Mouse (Mus musculus) stomach, embryonic 16.5 days (tissue): ENCODE measurements around the gene Vegfc. TPM values are rescaled to one million over a fixed set of nuclear protein-coding genes. Genes with fewer than 3 reads are reported as not detected.

Source experiments
- ATAC-seq: fragments of 200-750 bp; cut with Nextera tagmentation; 2 replicates; pipeline ENCODE4 v1.8.0; 2017; ENCODE audit warnings: moderate number of reproducible peaks, moderate TSS enrichment; ENCODE audit not compliant: insufficient read depth, low FRiP score
- H3K27ac ChIP-seq: fragments of 300-500 bp; sonication (generic); 2 replicates; pipeline ENCODE4 v1.5.1; 2014; ENCODE audit warnings: low read length
- H3K27me3 ChIP-seq: fragments of 300-500 bp; sonication (generic); 2 replicates; pipeline ENCODE4 v1.6.1; 2014; ENCODE audit warnings: low read length, control low read depth, mixed read lengths; ENCODE audit not compliant: control insufficient read depth, insufficient read depth
- H3K36me3 ChIP-seq: fragments of 300-500 bp; sonication (generic); 2 replicates; pipeline ENCODE4 v1.6.1; 2014; ENCODE audit warnings: low read length; ENCODE audit not compliant: control insufficient read depth, insufficient read depth
- H3K4me1 ChIP-seq: fragments of 300-500 bp; sonication (generic); 2 replicates; pipeline ENCODE4 v1.6.1; 2014; ENCODE audit warnings: low read length, control low read depth, mixed read lengths; ENCODE audit not compliant: control insufficient read depth, insufficient read depth
- H3K4me2 ChIP-seq: fragments of 300-500 bp; sonication (generic); 2 replicates; pipeline ENCODE4 v1.6.1; 2014; ENCODE audit warnings: low read depth, low read length, mixed read lengths
- H3K4me3 ChIP-seq: fragments of 300-500 bp; sonication (generic); replicated peaks from 2 replicates; pipeline ENCODE4 v1.5.1; 2014; ENCODE audit warnings: mild to moderate bottlenecking, low read length
- H3K9ac ChIP-seq: fragments of 300-500 bp; sonication (generic); 2 replicates; pipeline ENCODE4 v1.6.1; 2014; ENCODE audit warnings: low read length
- H3K9me3 ChIP-seq: fragments of 300-500 bp; sonication (generic); replicated peaks from 2 replicates; pipeline ENCODE4 v1.6.1; 2016; ENCODE audit warnings: low read length, control low read depth; ENCODE audit not compliant: control insufficient read depth
- WGBS: fragments of 180-500 bp; shearing (Covaris S2); extraction: QIAGEN DNeasy Blood & Tissue Kit; methylation state at CpG from one replicate; pipeline ENCODE4 v1.1.7; 2014; 5-methylcytosine and 5-hydroxymethylcytosine counted together
- polyA plus RNA-seq: library from polyadenylated mRNA; unstranded; fragments of >200 nt; fragmentation: Nextera tagmentation; extraction: Ambion mirVana; gene quantifications from 2 replicates; pipeline ENCODE4 v1.2.1, GENCODE M21; 2015

The Vegfc gene
- 3.6 and 4.9 TPM in 2 replicates for polyA plus RNA-seq

- Histone ChIP-seq H3K36me3 (no peaks in the 10 kb centered on the region), H3K4me3 (peak within 1 kb of the TSS; percentile 59), H3K4me2 (peak within 1 kb of the TSS; percentile 77), H3K27me3 (no peaks in the 10 kb centered on the region), H3K4me1 (peaks cover 5% of the 10 kb centered on the region; the same call in 1 of the 2 replicates), H3K9ac (peak within 1 kb of the TSS; percentile 80), H3K9me3 (no peaks in the 10 kb centered on the region), H3K27ac (peak within 1 kb of the TSS; percentile 80)
- WGBS = 0% methylated on average over 62 of the region's 79 CpGs
- peak; percentile 73 for ATAC-seq
These were observed at the start of gene Vegfc for GRCm38 (mm10) chr8:54077271-54078120. Gene Vegfc (plus strand): TSS chr8:54077606.

- Histone ChIP-seq H3K36me3 (no peaks in the 10 kb centered on the region), H3K4me3 (no peak overlapping the region), H3K4me1 (no peaks in the 10 kb centered on the region), H3K9ac (no peak overlapping the region), H3K4me2 (no peak overlapping the region), H3K27ac (no peak overlapping the region), H3K9me3 (no peaks in the 10 kb centered on the region), H3K27me3 (no peaks in the 10 kb centered on the region)
- no peak for ATAC-seq
- 75% methylated on average over 1 of the region's 1 CpGs for WGBS
These were observed 42.8 kb upstream of the Vegfc start for GRCm38 (mm10) chr8:54034584-54034983.

GRCm38 (mm10) chr8:54042601-54043000, 34.8 kb upstream of the Vegfc start:
- no peak overlapping the region for H3K9ac ChIP-seq
- H3K9me3 ChIP-seq = no peaks in the 10 kb centered on the region
- H3K4me3 ChIP-seq = no peak overlapping the region
- no peak overlapping the region for H3K4me2 ChIP-seq
- no peak for ATAC-seq
- 38% methylated on average over 1 of the region's 1 CpGs for WGBS
- H3K4me1 ChIP-seq = no peaks in the 10 kb centered on the region
- H3K27me3 ChIP-seq = no peaks in the 10 kb centered on the region
- no peaks in the 10 kb centered on the region for H3K36me3 ChIP-seq
- no peak overlapping the region for H3K27ac ChIP-seq

- Histone ChIP-seq H3K9me3 (no peaks in the 10 kb centered on the region), H3K4me1 (no peaks in the 10 kb centered on the region), H3K27ac (no peak overlapping the region), H3K9ac (no peak overlapping the region), H3K36me3 (no peaks in the 10 kb centered on the region), H3K4me2 (no peak overlapping the region), H3K4me3 (no peak overlapping the region), H3K27me3 (no peaks in the 10 kb centered on the region)
- WGBS = 86% methylated on average over 1 of the region's 1 CpGs
- ATAC-seq = no peak
These were observed 33.9 kb upstream of the Vegfc start for GRCm38 (mm10) chr8:54043468-54043867.

- Histone ChIP-seq H3K4me1 (no peaks in the 10 kb centered on the region), H3K4me3 (no peak overlapping the region), H3K27ac (no peak overlapping the region), H3K27me3 (no peaks in the 10 kb centered on the region), H3K9ac (no peak overlapping the region), H3K4me2 (no peak overlapping the region), H3K9me3 (no peaks in the 10 kb centered on the region), H3K36me3 (no peaks in the 10 kb centered on the region)
- WGBS = 35% methylated on average over 1 of the region's 1 CpGs
- ATAC-seq = no peak
These were observed 24.2 kb upstream of the Vegfc start for GRCm38 (mm10) chr8:54053210-54053609.

- Histone ChIP-seq H3K4me2 (no peak overlapping the region), H3K27me3 (no peaks in the 10 kb centered on the region), H3K9me3 (no peaks in the 10 kb centered on the region), H3K4me1 (no peaks in the 10 kb centered on the region), H3K36me3 (no peaks in the 10 kb centered on the region), H3K27ac (no peak overlapping the region), H3K9ac (no peak overlapping the region), H3K4me3 (no peak overlapping the region)
- no peak for ATAC-seq
- WGBS = 32% methylated on average over 4 of the region's 4 CpGs
These were observed 11.9 kb upstream of the Vegfc start for GRCm38 (mm10) chr8:54065492-54065891.

- H3K9me3 ChIP-seq = no peaks in the 10 kb centered on the region
- WGBS = 70% methylated on average over 1 of the region's 1 CpGs
- H3K9ac ChIP-seq = no peak overlapping the region
- H3K36me3 ChIP-seq = no peaks in the 10 kb centered on the region
- H3K4me3 ChIP-seq = peak overlapping the region; percentile 59
- ATAC-seq = no peak
- peaks cover 5% of the 10 kb centered on the region; the same call in 1 of the 2 replicates for H3K4me1 ChIP-seq
- H3K4me2 ChIP-seq = peak overlapping the region; percentile 77
- no peak overlapping the region for H3K27ac ChIP-seq
- H3K27me3 ChIP-seq = no peaks in the 10 kb centered on the region
These were observed 1.1 kb upstream of the Vegfc start for GRCm38 (mm10) chr8:54076301-54076700.

- H3K9me3 ChIP-seq = no peaks in the 10 kb centered on the region
- peaks cover 5% of the 10 kb centered on the region; the same call in 1 of the 2 replicates for H3K4me1 ChIP-seq
- H3K27me3 ChIP-seq = no peaks in the 10 kb centered on the region
- no peaks in the 10 kb centered on the region for H3K36me3 ChIP-seq
- ATAC-seq = peak; percentile 89
- peak overlapping the region; percentile 80 for H3K27ac ChIP-seq
- peak overlapping the region; percentile 80 for H3K9ac ChIP-seq
- H3K4me2 ChIP-seq = peak overlapping the region; percentile 77
- H3K4me3 ChIP-seq = peak overlapping the region; percentile 59
- 2% methylated on average over 15 of the region's 28 CpGs for WGBS
These were observed 575 bp upstream of the Vegfc start for GRCm38 (mm10) chr8:54076791-54077270.

- Histone ChIP-seq H3K27me3 (no peaks in the 10 kb centered on the region), H3K4me2 (peak overlapping the region; percentile 77), H3K27ac (peak overlapping the region; percentile 80), H3K9me3 (no peaks in the 10 kb centered on the region), H3K4me1 (peaks cover 5% of the 10 kb centered on the region; the same call in 1 of the 2 replicates), H3K36me3 (no peaks in the 10 kb centered on the region), H3K4me3 (peak overlapping the region; percentile 59), H3K9ac (peak overlapping the region; percentile 80)
- ATAC-seq = no peak; the same call in 1 of the 2 replicates
- 3% methylated on average over 1 of the region's 1 CpGs for WGBS
These were observed 675 bp downstream of the Vegfc start for GRCm38 (mm10) chr8:54078121-54078440.
